Mouse (Mus musculus) heart, embryonic 10.5 days (tissue): ENCODE measurements around the gene Mon2. TPM values are rescaled to one million over a fixed set of nuclear protein-coding genes. Genes with fewer than 3 reads are reported as not detected.
A peak's percentile ranks its signal among the peaks of the same experiment; 100 is the strongest.

Experiments
- DNase-seq: peaks from one replicate; pipeline ENCODE4 v3.0.0-alpha.2; 2017; ENCODE audit warnings: low spot score
- H3K27ac ChIP-seq: fragments of 300-500 bp; sonication (generic); 2 replicates; pipeline ENCODE4 v1.5.1; 2016; ENCODE audit warnings: mild to moderate bottlenecking
- H3K27me3 ChIP-seq: fragments of 300-500 bp; sonication (generic); 2 replicates; pipeline ENCODE4 v1.6.1; 2016; ENCODE audit warnings: mild to moderate bottlenecking; ENCODE audit not compliant: poor library complexity, insufficient read depth, severe bottlenecking
- H3K36me3 ChIP-seq: fragments of 300-500 bp; sonication (generic); 2 replicates; pipeline ENCODE4 v1.6.1; 2016; ENCODE audit warnings: mild to moderate bottlenecking, moderate library complexity
- H3K4me1 ChIP-seq: fragments of 300-500 bp; sonication (generic); 2 replicates; pipeline ENCODE4 v1.6.1; 2016; ENCODE audit warnings: mild to moderate bottlenecking
- H3K4me3 ChIP-seq: fragments of 300-500 bp; sonication (generic); 2 replicates; pipeline ENCODE4 v1.5.1; 2016; ENCODE audit warnings: mild to moderate bottlenecking, moderate library complexity
- H3K9me3 ChIP-seq: fragments of 300-500 bp; sonication (generic); 2 replicates; pipeline ENCODE4 v1.6.1; 2016; ENCODE audit warnings: mild to moderate bottlenecking, moderate library complexity
- WGBS: fragments of 180-500 bp; shearing (Covaris S2); methylation state at CpG from one replicate; pipeline ENCODE4 v1.1.7; 2016; 5-methylcytosine and 5-hydroxymethylcytosine counted together
- polyA plus RNA-seq: library from polyadenylated mRNA; unstranded; fragments of >200 nt; fragmentation: Nextera tagmentation; extraction: Ambion mirVana; gene quantifications from 2 replicates; pipeline ENCODE4 v1.2.1, GENCODE M21; 2016

Mon2 gene
- polyA plus RNA-seq, 1 experiment from 2014 or later, result 19.7 TPM

DNA sequence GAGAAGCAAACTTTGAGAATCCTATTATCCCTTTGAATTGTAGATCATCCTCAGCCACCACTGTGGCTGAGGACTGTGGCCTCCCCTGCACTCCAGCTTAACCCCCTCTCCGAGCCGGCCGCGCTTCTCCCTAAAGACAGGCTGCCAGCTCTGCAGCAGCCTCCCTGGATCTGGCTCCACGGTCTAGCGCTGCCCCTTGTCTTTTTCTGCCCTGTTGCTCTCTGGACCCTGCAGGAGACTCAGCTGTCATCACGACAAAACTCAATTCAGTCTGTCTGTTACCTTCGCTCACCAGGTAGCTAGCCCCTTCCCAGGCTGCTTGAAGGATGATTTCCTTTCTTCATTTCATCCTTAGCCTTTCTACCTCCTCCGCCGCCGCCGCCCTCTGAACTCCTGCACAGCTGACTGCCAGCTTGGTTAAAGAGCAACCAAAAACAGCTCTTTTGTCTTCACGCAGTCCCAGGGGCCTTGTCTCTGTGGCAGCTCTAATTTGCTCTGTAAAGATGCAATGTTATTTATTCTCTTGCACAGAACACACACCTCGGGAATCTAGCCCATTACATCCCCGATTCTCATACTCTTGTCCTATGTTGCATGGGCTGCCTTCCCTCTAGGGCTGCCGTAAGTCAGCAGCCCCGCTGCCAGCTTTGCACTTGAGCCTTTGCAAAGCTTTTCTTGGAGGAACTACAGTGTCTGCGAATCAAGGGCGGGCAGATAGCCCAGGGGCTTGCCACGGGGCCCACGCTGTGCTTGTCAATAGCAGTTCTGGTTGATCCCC is 112.7 kb downstream of the Mon2 start:
- Histone ChIP-seq H3K4me1 (peaks cover 33% of the 10 kb centered on the region), H3K36me3 (no peaks in the 10 kb centered on the region), H3K27ac (peak overlapping the region; percentile 52; the same call in 1 of the 2 replicates), H3K9me3 (no peaks in the 10 kb centered on the region), H3K4me3 (peak overlapping the region; percentile 54), H3K27me3 (peaks cover 19% of the 10 kb centered on the region)
- DNase-seq, result no peak
- 4% methylated on average over 21 of the region's 21 CpGs for WGBS

DNA sequence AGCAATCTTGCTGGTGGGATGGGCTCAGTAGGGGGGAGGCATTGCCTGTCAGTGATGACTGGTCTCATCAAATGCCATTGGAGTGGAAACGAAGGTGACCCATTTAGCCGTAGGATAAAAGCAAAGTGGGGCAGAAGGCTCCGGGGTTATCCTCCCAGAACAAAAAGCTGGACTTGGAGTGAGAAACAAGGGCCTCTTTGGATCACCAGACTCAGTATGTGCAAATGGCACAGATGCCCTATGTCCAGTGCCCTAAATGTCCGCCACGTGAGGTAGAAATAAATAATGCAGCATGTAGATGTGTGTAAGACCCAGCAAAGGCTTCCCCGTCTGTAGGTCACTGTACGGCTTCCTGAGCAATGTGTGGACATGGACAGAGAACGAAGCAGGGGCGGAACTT is 113.7 kb downstream of the Mon2 start:
- Histone ChIP-seq H3K27ac (no peak overlapping the region), H3K27me3 (peaks cover 19% of the 10 kb centered on the region), H3K9me3 (no peaks in the 10 kb centered on the region), H3K4me1 (peaks cover 33% of the 10 kb centered on the region), H3K4me3 (no peak overlapping the region), H3K36me3 (no peaks in the 10 kb centered on the region)
- 60% methylated on average over 9 of the region's 9 CpGs for WGBS
- DNase-seq, result no peak

DNA sequence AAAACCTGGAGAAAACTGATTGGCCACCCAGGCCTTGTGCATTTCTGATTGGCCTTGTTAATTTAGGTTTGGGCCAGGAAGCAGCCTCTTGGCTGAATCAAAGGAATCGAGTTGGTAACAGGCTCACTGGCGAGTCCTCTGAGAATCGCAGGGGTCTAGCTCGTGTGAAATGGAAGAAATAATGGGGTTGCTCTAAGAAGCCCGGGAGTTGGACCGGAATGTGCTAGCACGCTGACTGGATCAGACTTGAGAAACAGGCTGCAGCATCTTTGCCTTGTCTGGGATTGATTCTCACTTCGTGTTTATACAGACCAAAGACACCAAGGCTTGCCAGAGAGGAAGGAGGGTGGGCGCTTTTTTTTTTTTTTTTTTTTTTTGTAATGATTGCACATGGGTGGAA is 114.8 kb downstream of the Mon2 start:
- peaks cover 19% of the 10 kb centered on the region for H3K27me3 ChIP-seq
- DNase-seq, result no peak
- H3K4me3 ChIP-seq, result no peak overlapping the region
- no peak overlapping the region for H3K27ac ChIP-seq
- no peaks in the 10 kb centered on the region for H3K36me3 ChIP-seq
- no peaks in the 10 kb centered on the region for H3K9me3 ChIP-seq
- WGBS, result 57% methylated on average over 9 of the region's 9 CpGs
- H3K4me1 ChIP-seq, result peaks cover 33% of the 10 kb centered on the region

DNA sequence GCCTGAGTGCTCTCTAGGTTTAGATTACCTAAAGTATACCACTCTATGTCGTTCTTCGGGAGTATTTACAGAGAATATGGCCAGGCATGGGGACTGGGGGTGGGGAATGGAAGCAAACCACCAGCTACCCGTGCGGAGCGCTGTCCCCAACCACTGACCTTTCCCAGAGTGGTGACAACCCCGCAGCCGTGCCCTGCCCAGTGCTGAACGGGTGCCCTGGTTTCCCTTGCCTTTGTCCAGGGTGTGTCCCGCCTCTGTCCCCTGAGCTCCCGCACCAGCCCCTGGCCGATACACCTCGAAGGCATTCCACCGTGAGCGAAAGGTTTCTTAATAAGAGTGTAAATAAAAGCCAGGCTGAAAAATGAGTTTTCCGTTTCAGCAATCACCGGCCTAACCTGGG is 115.6 kb downstream of the Mon2 start:
- no peaks in the 10 kb centered on the region for H3K9me3 ChIP-seq
- H3K4me3 ChIP-seq, result peak overlapping the region; percentile 33
- WGBS, result 50% methylated on average over 16 of the region's 16 CpGs
- peak overlapping the region; percentile 18; the same call in 1 of the 2 replicates for H3K27ac ChIP-seq
- peaks cover 19% of the 10 kb centered on the region for H3K27me3 ChIP-seq
- H3K4me1 ChIP-seq, result peaks cover 33% of the 10 kb centered on the region
- no peak for DNase-seq
- no peaks in the 10 kb centered on the region for H3K36me3 ChIP-seq

DNA sequence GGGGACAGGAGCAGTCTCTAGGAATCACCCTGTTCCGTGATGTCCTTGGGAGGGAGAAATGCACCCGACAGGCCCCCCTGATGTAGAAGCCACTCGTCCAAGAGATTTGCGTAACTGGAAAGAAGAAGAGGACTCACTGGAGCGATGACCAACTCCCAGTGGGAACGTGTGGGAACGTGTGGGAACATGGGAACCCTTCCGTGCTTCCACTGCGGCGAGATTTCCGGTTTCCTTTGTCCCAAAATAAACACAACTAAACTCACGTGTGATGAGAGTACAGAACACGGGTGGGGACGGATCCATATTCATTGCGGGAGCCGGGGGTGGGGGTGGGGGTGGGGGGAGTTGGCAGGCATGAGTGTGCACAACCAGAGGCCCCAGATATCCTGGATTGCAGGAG is 116.1 kb downstream of the Mon2 start:
- no peak overlapping the region for H3K4me3 ChIP-seq
- peaks cover 33% of the 10 kb centered on the region for H3K4me1 ChIP-seq
- peak overlapping the region; percentile 18; the same call in 1 of the 2 replicates for H3K27ac ChIP-seq
- no peaks in the 10 kb centered on the region for H3K9me3 ChIP-seq
- H3K27me3 ChIP-seq, result peaks cover 19% of the 10 kb centered on the region
- 78% methylated on average over 16 of the region's 16 CpGs for WGBS
- no peak for DNase-seq
- H3K36me3 ChIP-seq, result no peaks in the 10 kb centered on the region

DNA sequence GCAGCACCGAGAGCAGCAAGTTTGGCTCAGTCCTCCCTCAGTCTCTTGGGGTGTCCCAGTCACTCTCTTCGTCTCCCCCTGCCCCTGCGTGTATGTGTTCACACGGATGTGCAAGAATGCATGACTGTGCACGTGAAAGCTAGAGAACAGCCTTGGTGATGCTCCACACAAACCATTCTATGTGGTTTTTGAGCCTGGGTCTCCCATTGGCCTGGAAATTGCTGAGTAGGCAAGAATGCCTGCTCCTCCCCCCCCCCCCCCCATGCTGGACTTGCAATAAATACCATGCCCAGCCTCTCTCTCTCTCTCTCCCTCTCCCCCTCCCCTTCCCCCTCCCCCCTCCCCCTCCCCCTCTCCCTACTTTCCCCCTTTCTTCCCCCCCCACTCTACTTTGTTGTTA is 117.6 kb downstream of the Mon2 start:
- Histone ChIP-seq H3K36me3 (no peaks in the 10 kb centered on the region), H3K27ac (no peak overlapping the region), H3K27me3 (peaks cover 11% of the 10 kb centered on the region), H3K4me3 (no peak overlapping the region), H3K4me1 (peaks cover 24% of the 10 kb centered on the region), H3K9me3 (no peaks in the 10 kb centered on the region)
- WGBS, result 79% methylated on average over 5 of the region's 5 CpGs
- DNase-seq, result no peak

DNA sequence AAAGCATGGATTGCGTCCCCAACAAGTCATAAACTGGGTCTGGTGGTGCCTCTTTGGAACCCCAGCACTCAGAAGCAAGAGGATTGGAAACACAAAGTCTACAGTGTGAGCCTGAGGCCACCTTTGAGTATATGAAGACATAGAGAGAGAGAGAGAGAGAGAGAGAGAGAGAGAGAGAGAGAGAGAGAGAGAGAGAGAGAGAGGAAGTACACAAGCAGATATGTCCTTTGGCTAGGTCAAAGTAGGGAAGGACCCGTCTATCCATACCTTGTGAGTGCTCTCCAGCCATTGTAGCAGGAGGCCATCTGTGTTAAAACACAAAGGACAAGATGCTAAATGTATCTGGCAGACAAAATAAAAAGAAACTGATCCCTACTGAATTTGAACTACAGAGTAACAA is 118.4 kb downstream of the Mon2 start:
- 72% methylated on average over 2 of the region's 2 CpGs for WGBS
- Histone ChIP-seq H3K4me1 (peaks cover 17% of the 10 kb centered on the region), H3K9me3 (no peaks in the 10 kb centered on the region), H3K4me3 (no peak overlapping the region), H3K36me3 (no peaks in the 10 kb centered on the region), H3K27me3 (peaks cover 8% of the 10 kb centered on the region), H3K27ac (no peak overlapping the region)
- DNase-seq, result no peak

DNA sequence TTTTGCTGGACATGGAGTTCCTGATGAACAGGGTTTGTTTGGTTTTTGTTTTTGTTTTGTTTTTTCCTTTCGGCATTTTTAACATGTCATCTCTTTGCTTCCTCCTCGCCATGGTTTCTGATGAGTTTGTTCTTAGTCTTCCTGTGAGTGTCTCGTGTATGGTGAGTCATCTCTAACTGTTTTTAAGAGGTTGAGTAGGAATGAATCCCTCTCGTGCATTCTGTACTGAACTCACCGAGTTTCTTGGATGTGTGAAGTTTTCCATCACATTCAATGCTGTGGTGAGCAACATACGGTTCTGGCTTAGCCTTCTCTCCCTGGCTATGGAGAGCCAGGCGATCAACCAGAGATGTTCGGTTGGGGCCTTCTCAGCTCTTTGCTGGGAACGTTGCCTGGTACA is 122.7 kb downstream of the Mon2 start:
- no peak for DNase-seq
- no peaks in the 10 kb centered on the region for H3K9me3 ChIP-seq
- H3K27me3 ChIP-seq, result no peaks in the 10 kb centered on the region
- no peaks in the 10 kb centered on the region for H3K36me3 ChIP-seq
- H3K4me3 ChIP-seq, result no peak overlapping the region
- 88% methylated on average over 9 of the region's 9 CpGs for WGBS
- H3K4me1 ChIP-seq, result no peaks in the 10 kb centered on the region
- H3K27ac ChIP-seq, result no peak overlapping the region

DNA sequence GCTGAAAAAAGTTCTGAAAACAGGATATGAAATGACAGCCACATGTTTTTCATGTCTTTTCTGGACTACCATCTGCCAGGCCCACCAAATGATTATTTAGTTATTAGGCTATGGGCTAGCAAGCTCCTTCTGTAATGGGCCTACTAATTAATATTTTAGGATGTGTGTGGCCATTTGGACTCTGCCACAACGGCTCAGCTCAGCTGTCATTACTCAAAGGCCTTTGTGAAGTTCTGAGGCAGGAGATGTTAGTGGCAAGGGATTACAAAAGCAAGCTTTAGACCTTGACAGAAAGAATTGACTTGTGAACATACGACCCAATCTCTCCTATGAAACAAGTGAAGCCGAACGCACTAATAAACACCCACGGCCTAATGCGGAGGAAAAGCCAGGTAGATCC is 125.3 kb downstream of the Mon2 start:
- no peaks in the 10 kb centered on the region for H3K27me3 ChIP-seq
- no peak overlapping the region for H3K4me3 ChIP-seq
- H3K4me1 ChIP-seq, result no peaks in the 10 kb centered on the region
- H3K27ac ChIP-seq, result no peak overlapping the region
- DNase-seq, result no peak
- H3K36me3 ChIP-seq, result no peaks in the 10 kb centered on the region
- no peaks in the 10 kb centered on the region for H3K9me3 ChIP-seq
- 90% methylated on average over 6 of the region's 6 CpGs for WGBS

DNA sequence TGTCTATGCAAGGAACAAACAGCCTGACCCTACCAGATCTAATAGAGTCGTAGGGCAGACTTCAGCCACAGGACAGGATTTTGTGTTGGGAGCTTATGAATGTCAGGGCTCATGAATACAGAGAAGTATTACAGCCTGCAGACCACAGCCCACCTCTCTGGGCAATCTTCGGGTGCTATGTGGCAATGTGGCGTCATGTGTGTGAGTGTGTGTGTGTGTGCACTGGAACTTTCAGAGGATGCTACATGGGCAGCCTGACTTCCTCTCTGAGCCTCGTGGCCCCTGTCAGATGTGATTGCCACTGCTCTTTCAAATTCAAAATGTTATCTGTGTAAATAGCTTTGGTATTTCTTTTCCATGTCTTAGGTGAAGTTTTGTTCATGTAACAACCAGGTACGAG is 131.4 kb downstream of the Mon2 start:
- no peak overlapping the region for H3K4me3 ChIP-seq
- H3K27ac ChIP-seq, result no peak overlapping the region
- DNase-seq, result no peak
- WGBS, result 77% methylated on average over 5 of the region's 5 CpGs
- no peaks in the 10 kb centered on the region; the same call in 1 of the 2 replicates for H3K4me1 ChIP-seq
- H3K36me3 ChIP-seq, result no peaks in the 10 kb centered on the region
- no peaks in the 10 kb centered on the region for H3K9me3 ChIP-seq
- H3K27me3 ChIP-seq, result no peaks in the 10 kb centered on the region

DNA sequence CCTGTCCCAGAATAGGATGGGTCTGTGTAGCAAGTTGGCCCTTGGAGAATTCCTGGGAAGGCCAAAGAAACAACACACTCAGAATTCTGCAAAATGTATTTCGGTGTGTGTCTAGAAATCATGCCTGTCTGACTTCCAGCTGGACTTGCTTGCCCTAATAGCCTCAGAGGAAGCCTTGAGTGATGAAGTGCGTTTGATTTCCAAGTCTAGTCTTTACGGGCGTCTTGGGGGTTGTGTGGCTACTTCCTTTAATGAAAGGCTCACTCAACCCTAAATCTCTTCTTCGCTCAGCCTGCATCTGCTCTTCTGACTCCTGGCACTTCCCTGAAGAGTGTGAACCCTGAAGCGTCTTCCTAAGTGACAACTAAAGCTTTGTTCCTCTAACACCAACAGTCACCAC is 132.5 kb downstream of the Mon2 start:
- Histone ChIP-seq H3K9me3 (no peaks in the 10 kb centered on the region), H3K4me3 (no peak overlapping the region), H3K4me1 (no peaks in the 10 kb centered on the region; the same call in 1 of the 2 replicates), H3K27me3 (no peaks in the 10 kb centered on the region), H3K36me3 (no peaks in the 10 kb centered on the region), H3K27ac (no peak overlapping the region)
- DNase-seq, result no peak
- 56% methylated on average over 6 of the region's 6 CpGs for WGBS

DNA sequence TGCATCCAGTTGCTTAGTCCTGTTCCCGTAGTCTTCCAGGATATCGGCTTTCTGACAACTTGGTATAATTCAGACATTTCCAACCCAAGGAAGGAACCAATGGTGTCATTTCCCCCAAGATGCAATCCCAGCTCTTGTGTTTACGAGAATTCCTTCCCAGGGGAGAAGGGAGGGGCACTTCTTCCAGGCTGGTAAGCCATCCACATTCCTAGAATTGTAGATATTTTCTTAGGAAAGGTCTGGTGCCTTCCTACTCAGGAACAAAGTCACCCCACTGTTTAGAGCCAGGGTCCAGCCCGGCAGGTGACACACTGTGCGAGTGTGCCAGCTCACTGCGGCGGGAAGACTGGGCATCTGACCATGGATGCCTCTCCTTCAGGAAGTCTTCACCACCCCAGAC is 133.5 kb downstream of the Mon2 start:
- H3K4me3 ChIP-seq, result no peak overlapping the region
- H3K27ac ChIP-seq, result no peak overlapping the region
- H3K9me3 ChIP-seq, result no peaks in the 10 kb centered on the region

More for the DNA sequence above, 133.5 kb downstream of the Mon2 start:
- Histone ChIP-seq H3K27me3 (no peaks in the 10 kb centered on the region), H3K36me3 (no peaks in the 10 kb centered on the region), H3K4me1 (no peaks in the 10 kb centered on the region; the same call in 1 of the 2 replicates)
- DNase-seq, result no peak
- 71% methylated on average over 7 of the region's 7 CpGs for WGBS
